In the genomic region with DNA sequence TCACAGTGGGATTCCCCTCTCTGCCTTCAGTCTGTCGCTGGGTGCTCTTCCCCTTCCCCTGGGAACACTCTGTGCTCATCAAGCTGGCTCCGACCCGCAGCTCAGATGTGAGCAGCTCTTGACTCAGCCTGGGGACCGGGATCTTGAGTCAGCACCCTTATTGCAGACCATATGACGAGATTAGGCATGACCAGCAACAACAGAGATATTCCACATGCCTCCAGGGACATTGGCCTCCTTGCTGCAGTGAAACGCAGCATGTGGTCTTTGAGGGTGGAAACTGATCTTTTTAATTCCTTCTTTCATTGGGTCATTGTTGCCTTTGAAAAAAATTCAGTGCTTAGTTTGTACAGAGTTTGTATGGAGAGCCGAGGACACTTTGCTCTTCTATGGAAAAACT, we compare ENCODE assay signal across 13 mouse cellular contexts.
"Had no signal": no experiment of that assay in that cellular context is flagged by ENCODE, and none has a peak within 500 bp of the region (broad histone marks: within the 10 kb centered on the region; RNA-seq: fewer than 3 reads in every experiment).

No protein-coding gene starts in this region.

- H3K9ac ChIP-seq: limb, embryonic 12.5 days; liver, embryonic 15.5 days; neural tube, embryonic 12.5 days had no signal

- DNase-seq: kidney, adult 11 months; kidney, adult 9 months; lung, adult 2 months; lung, postnatal 4 days; midbrain, embryonic 14.5 days; right cerebral cortex, postnatal 14 days; thymus, adult 18-20 months; thymus, postnatal 14 days had no signal

- H3K4me1 ChIP-seq: liver, embryonic 15.5 days; neural tube, embryonic 12.5 days had no signal

- H3K27ac ChIP-seq: kidney, postnatal 0 days; limb, embryonic 12.5 days; liver, embryonic 15.5 days; midbrain, embryonic 10.5 days; neural tube, embryonic 12.5 days had no signal

- H3K9me3 ChIP-seq: limb, embryonic 12.5 days; liver, embryonic 15.5 days; midbrain, embryonic 10.5 days; neural tube, embryonic 12.5 days had no signal

- H3K4me3 ChIP-seq: limb, embryonic 12.5 days; liver, embryonic 15.5 days; midbrain, embryonic 10.5 days; neural tube, embryonic 12.5 days had no signal

- H3K36me3 ChIP-seq: limb, embryonic 12.5 days; liver, embryonic 15.5 days; midbrain, embryonic 10.5 days; neural tube, embryonic 12.5 days had no signal

- H3K27me3 ChIP-seq: liver, embryonic 15.5 days; neural tube, embryonic 12.5 days had no signal
